Mouse (Mus musculus): ENCODE measurements around the gene Gal3st2b. TPM values are rescaled to one million over a fixed set of nuclear protein-coding genes. Genes with fewer than 3 reads are reported as not detected.
A peak's percentile ranks its signal among the peaks of the same experiment; 100 is the strongest.
"Not testable (repeated sequence)": the region's sequence is repeated elsewhere in the genome, so short reads cannot be mapped to it uniquely, and the experiment has no call there.

Gene Gal3st2b
- polyA plus RNA-seq, 1 experiment from 2014 or later = 0.21 TPM

DNA sequence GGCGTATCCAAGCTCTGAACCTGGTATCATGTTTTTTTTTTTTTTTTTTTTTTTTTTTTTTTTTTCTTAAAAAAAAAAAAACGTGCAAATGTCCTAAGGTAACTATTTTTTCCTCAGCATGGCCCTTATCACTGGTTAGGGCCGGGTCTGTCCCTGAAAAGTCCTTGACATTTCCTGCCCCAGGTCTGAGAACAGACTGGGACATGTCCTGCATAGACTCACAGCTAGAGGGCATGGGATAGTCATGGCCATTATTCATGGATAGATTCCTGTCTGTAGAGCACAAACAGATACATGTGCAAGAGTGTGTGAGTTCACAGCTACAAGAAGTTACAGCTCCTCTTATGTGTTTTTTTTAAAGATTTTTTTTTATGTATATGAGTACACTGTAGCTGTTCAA lies 70.7 kb downstream of the Gal3st2b start:
- Histone ChIP-seq H3K4me2 (replicated peaks; ENCODE audit: low read depth) (no peak overlapping the region), H3K9me3 (ENCODE audit: control insufficient read depth) (no peaks in the 10 kb centered on the region), H3K4me3 (ENCODE audit: low read depth, low read length) (no peak overlapping the region), H3K27me3 (replicated peaks; ENCODE audit: control insufficient read depth, insufficient read depth, low read length) (no peaks in the 10 kb centered on the region), H3K9ac (ENCODE audit: low read depth, low read length) (no peak overlapping the region), H3K36me3 (ENCODE audit: control insufficient read depth, insufficient read depth) (no peaks in the 10 kb centered on the region; the same call in 1 of the 2 replicates), H3K4me1 (replicated peaks; ENCODE audit: control insufficient read depth, insufficient read depth, low read length) (no peaks in the 10 kb centered on the region), H3K27ac (ENCODE audit: low read depth, low read length) (no peak overlapping the region)
- WGBS = 50% methylated on average over 3 of the region's 3 CpGs
- no peak for ATAC-seq
- TF ChIP-seq CTCF (IDR thresholded peaks at IDR 0.05; ENCODE audit: low read depth) = peak; percentile 31; the same call in 1 of the 2 replicates

- not testable (repeated sequence) for H3K4me3 ChIP-seq (ENCODE audit: low read depth, low read length); ATAC-seq; H3K9ac ChIP-seq (ENCODE audit: low read depth, low read length); H3K4me1 ChIP-seq (replicated peaks; ENCODE audit: control insufficient read depth, insufficient read depth, low read length); H3K4me2 ChIP-seq (replicated peaks; ENCODE audit: low read depth); H3K9me3 ChIP-seq (ENCODE audit: control insufficient read depth); H3K27me3 ChIP-seq (replicated peaks; ENCODE audit: control insufficient read depth, insufficient read depth, low read length); H3K27ac ChIP-seq (ENCODE audit: low read depth, low read length); H3K36me3 ChIP-seq (ENCODE audit: control insufficient read depth, insufficient read depth)
- 70% methylated on average over 7 of the region's 8 CpGs for WGBS
Measured at GRCm38 (mm10) chr1:93990209-93990608, 72.1 kb downstream of the Gal3st2b start, which contains the start of gene Gal3st2c. TSS of gene Gal3st2c (plus strand) at chr1:93990509.

GRCm38 (mm10) chr1:93991068-93991467 lies 73.0 kb downstream of the Gal3st2b start:
- ATAC-seq; H3K4me1 ChIP-seq (replicated peaks; ENCODE audit: control insufficient read depth, insufficient read depth, low read length); H3K4me2 ChIP-seq (replicated peaks; ENCODE audit: low read depth); H3K9ac ChIP-seq (ENCODE audit: low read depth, low read length); H3K27me3 ChIP-seq (replicated peaks; ENCODE audit: control insufficient read depth, insufficient read depth, low read length); H3K27ac ChIP-seq (ENCODE audit: low read depth, low read length); H3K9me3 ChIP-seq (ENCODE audit: control insufficient read depth); H3K36me3 ChIP-seq (ENCODE audit: control insufficient read depth, insufficient read depth); H3K4me3 ChIP-seq (ENCODE audit: low read depth, low read length): not testable (repeated sequence)
- WGBS = 75% methylated on average over 2 of the region's 2 CpGs

GRCm38 (mm10) chr1:93991491-93991890 lies 73.4 kb downstream of the Gal3st2b start:
- 79% methylated on average over 3 of the region's 3 CpGs for WGBS
- not testable (repeated sequence) for ATAC-seq; H3K9ac ChIP-seq (ENCODE audit: low read depth, low read length); H3K4me2 ChIP-seq (replicated peaks; ENCODE audit: low read depth); H3K27me3 ChIP-seq (replicated peaks; ENCODE audit: control insufficient read depth, insufficient read depth, low read length); H3K9me3 ChIP-seq (ENCODE audit: control insufficient read depth); H3K27ac ChIP-seq (ENCODE audit: low read depth, low read length); H3K4me3 ChIP-seq (ENCODE audit: low read depth, low read length); H3K36me3 ChIP-seq (ENCODE audit: control insufficient read depth, insufficient read depth); H3K4me1 ChIP-seq (replicated peaks; ENCODE audit: control insufficient read depth, insufficient read depth, low read length)

Other genes starting within 250 kb of the Gal3st2b start
- 54.4 and 57.2 TPM in 2 replicates for gene Bok, start 232.7 kb upstream of the Gal3st2b start, polyA plus RNA-seq (2015; fragmentation: Nextera tagmentation; extraction: Ambion mirVana)
- gene Atg4b, start 166.8 kb upstream of the Gal3st2b start, polyA plus RNA-seq (2015; fragmentation: Nextera tagmentation; extraction: Ambion mirVana) = 66.7 and 66.9 TPM in 2 replicates
- gene Thap4, start 163.4 kb upstream of the Gal3st2b start, polyA plus RNA-seq (2015; fragmentation: Nextera tagmentation; extraction: Ambion mirVana) = 56.6 and 59.0 TPM in 2 replicates
- 85.8 and 87.1 TPM in 2 replicates for gene Dtymk, start 116.4 kb upstream of the Gal3st2b start, polyA plus RNA-seq (2015; fragmentation: Nextera tagmentation; extraction: Ambion mirVana)
- gene Ing5, start 114.3 kb upstream of the Gal3st2b start, polyA plus RNA-seq (2015; fragmentation: Nextera tagmentation; extraction: Ambion mirVana) = 6.0 and 7.2 TPM in 2 replicates
- 9.3 and 9.5 TPM in 2 replicates for gene D2hgdh, start 93.4 kb upstream of the Gal3st2b start, polyA plus RNA-seq (2015; fragmentation: Nextera tagmentation; extraction: Ambion mirVana)
- 13.3 and 14.1 TPM in 2 replicates for gene Gal3st2, start 57.0 kb upstream of the Gal3st2b start, polyA plus RNA-seq (2015; fragmentation: Nextera tagmentation; extraction: Ambion mirVana)
- gene Gal3st2c, start 72.2 kb downstream of the Gal3st2b start, polyA plus RNA-seq (2015; fragmentation: Nextera tagmentation; extraction: Ambion mirVana) = 0.07 and 0.08 TPM in 2 replicates
- not detected in 2 replicates for gene Neu4, start 102.1 kb downstream of the Gal3st2b start, polyA plus RNA-seq (2015; fragmentation: Nextera tagmentation; extraction: Ambion mirVana)
- 0.09 and 0.14 TPM in 2 replicates for gene Pdcd1, start 134.2 kb downstream of the Gal3st2b start, polyA plus RNA-seq (2015; fragmentation: Nextera tagmentation; extraction: Ambion mirVana)

All from intestine, postnatal 0 days (tissue).